Mouse (Mus musculus) forelimb bud, embryonic 11.5 days (tissue): Measurements from ENCODE around the gene St3gal3.

Experiments
- DNase-seq: peaks from one replicate; pipeline ENCODE4 v3.0.0-alpha.2; 2012; ENCODE audit warnings: low read depth, low spot score

St3gal3 gene

GRCm38 (mm10) chr4:118022811-118023210, 111.9 kb downstream of the St3gal3 start:
- no peak for DNase-seq

DNA sequence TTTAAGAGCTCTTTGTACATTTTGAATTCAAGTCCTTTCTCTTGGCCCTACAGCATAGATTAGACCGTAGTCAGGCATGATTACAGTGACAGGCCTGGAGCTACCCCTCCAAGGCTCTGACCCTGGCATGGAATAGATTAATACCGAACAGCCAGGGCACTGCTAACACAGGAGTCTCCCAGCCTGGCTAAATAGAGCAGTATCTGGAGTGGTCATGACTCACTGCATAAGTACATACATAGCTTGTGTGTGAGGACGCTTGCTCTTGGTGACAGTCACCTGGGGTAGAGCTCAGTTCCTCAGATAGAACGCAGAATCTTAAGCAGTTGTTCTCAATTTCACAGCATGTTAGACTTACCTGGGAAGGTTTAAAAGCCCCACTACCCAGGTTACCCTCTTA, 112.3 kb downstream of the St3gal3 start:
- DNase-seq: no peak

DNA sequence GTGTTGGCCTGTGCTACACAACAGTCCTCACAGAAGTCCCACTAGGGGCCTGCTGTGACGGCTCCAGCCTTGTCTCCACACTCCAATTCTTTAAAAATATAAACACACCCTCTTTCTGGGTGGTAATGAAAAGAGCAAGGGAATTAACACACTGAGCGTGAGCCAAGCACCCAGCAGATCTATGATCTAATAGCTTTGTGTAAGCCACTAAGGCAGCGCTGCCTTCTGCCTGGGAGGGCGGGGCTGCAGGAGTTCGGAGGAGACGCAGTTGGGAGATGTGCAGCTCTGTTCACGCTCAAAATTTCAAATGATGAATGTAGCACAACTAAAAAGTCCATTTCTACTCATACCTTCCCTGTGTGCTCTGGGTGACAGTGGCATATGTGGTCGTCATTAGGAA, 115.1 kb downstream of the St3gal3 start:
- DNase-seq: no peak

DNA sequence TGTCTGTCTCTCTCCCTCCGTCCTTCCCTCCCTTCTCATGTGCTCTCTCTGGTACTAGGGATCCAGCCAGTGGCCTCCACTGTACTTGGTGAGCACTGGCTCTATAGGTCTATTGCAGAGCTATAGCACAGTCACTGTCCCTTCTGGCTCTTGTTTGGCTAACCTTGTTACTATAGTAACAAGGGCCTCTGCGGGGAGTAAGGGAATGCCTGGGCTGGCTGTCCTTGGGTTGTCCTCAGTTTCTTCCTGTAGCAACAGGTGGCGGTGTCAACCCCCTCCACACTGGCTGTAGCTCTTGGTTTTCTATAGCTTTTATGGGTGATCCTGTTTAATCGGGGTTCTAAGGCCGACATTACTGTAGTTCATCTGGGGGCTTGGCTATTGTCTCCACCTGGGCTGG, 115.5 kb downstream of the St3gal3 start:
- DNase-seq: no peak

GRCm38 (mm10) chr4:118017021-118017805, 117.5 kb downstream of the St3gal3 start:
- peak; percentile 40 for DNase-seq

DNA sequence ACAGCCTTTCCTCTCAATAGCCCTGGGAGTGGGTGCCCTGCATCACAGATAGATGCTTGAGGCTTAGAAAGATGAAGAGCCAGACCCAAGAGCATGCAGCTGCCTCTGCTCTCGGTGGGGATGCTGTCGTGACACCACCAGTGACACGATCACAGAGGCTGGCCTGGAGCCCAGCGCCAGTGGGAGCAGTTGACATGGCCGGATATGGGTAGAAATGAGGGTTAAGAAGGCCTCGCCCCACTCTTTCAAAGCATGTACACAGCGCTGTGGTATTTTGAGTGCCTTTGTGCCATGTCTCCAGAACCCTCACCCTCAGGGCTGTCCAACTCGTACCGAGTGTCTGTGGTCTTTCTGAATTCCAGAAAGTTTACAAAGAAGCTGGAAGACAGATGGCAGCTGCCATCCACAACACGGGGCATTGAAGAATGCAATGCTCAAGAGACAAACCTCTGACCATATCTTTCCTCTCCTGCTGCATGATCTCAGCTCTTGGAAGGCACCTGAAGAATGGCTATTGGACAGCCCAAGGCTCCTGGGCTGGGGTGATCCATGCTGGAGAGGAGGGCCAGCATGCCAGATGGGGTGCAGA, 118.3 kb downstream of the St3gal3 start:
- DNase-seq: no peak

GRCm38 (mm10) chr4:118015636-118016035, 119.1 kb downstream of the St3gal3 start:
- DNase-seq: no peak

DNA sequence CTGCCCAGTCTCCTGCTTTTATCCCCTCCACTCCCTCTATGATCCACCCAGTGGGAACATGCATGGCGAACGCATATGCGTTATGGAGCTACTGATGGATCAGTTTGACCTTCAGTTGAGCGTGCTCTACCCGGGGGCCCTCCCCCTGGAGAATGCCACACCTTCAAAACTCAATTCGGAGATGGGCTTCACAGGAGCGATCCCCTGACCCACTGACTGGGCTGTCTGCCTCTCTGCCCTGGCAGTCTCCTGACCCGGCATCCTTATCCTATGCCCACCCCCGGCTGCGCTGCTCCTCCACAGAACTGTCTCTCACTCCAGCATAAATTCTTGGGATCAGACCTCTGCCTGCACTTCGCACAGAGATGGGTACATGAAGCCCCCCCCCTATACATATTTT, 119.6 kb downstream of the St3gal3 start:
- no peak for DNase-seq

DNA sequence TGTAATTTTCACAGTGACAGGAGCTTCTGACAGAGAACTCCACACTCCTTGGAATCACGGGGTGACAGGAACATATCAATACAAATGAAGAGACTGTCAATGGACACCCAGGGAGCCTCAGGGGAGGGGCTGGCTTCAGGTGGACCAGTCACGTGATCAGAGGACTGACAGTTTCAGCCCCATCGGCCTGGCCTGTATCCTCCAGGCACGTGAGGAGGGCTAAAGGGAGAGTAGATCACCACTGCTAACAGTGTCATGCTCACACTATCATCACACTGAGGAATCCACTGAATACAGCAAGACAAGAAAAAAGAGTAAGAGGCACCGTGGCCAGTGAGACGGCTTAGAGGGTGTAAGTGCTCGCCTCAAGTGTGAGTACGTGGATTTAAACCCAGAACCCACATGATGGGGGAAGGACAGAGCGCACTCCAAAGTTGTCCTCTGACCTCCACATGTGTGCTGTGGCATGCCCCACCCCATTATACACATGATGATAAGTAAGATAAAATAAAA, 124.0 kb downstream of the St3gal3 start:
- DNase-seq: no peak

- no peak for DNase-seq
These were observed 126.2 kb downstream of the St3gal3 start for GRCm38 (mm10) chr4:118008433-118009033.

DNA sequence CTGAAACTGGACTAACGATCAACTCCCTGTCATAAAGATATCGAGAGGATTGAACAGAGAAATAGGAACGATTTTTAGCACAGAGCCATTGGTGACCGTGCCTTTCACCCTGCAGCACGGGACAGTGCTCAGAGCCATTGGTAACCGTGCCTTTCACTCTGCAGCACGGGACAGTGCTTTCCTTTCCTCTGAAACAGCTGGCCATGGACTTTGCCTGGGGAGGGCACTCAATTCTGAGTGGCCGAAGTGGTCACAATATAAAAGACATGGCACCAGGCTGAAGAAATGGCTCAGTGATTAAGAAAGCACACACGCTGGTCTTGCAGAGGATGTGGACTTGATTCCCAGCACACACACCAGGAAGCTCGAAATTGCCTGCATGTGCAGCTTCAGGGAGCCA, 133.4 kb downstream of the St3gal3 start:
- no peak for DNase-seq

- DNase-seq: peak; percentile 62
These were observed 134.0 kb downstream of the St3gal3 start for GRCm38 (mm10) chr4:118000605-118001208.

- no peak for DNase-seq
These were observed 134.8 kb downstream of the St3gal3 start for GRCm38 (mm10) chr4:117999951-118000350.

- DNase-seq: peak; percentile 48
These were observed 137.1 kb downstream of the St3gal3 start for GRCm38 (mm10) chr4:117997381-117998269.

DNA sequence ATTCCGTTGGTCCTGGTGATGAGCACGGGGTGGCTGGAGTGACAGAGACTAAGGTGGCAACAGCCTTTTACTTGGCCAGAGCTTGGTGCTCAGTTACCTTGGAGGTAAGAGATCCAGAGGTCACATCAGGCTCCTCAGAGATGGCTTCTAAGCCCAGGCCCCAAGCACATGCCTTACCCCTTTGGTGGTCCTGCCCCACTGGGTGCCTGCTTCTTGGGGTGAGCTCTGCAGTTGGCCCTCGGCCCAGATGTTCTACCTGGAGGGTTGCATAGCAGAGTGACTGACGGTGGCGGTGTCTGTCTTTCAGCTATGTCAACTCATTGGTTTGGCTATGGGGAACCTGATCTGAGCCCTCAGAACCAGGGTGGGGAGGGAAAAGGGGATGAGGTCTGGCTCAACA, 138.0 kb downstream of the St3gal3 start:
- no peak for DNase-seq

DNA sequence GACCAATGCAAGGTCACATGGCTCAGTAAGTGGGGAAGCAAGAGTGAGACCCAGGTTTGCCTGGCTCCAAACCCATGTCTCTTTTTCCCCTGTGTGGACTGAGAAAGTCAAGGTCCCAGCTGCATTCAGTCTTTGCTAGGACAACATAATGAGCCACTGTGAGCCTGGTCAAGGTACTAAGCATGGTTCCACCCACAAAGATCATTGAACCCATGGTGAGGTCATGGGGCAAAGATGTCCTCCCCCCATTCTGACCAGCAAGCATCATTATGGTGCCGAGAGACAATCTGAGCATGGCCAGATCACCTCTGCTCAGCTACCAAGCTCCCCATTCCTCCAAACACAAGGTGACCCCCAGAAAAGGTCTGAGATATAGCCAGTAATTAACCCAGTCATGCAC, 139.3 kb downstream of the St3gal3 start:
- DNase-seq: no peak

DNA sequence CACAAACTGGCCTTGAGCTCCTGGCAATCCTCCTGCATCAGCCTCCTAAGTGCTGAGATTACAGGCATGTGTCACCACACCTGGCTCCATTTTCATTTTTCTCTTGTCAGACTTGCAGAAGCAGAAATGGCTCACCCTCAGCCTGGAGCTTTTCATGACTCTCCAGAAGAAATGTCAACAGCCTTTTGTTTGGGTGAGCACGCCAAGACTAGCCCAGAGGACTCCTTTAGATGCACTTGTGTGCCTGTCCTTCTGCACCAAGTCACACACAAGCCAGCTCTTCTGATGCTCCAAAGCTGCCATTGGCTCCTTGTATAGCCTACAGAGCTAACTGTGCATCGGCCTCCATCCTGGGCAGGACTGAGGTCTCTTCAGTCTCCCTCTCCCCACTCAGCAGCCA, 141.3 kb downstream of the St3gal3 start:
- no peak for DNase-seq

GRCm38 (mm10) chr4:117992872-117993271, 141.8 kb downstream of the St3gal3 start:
- no peak for DNase-seq

DNA sequence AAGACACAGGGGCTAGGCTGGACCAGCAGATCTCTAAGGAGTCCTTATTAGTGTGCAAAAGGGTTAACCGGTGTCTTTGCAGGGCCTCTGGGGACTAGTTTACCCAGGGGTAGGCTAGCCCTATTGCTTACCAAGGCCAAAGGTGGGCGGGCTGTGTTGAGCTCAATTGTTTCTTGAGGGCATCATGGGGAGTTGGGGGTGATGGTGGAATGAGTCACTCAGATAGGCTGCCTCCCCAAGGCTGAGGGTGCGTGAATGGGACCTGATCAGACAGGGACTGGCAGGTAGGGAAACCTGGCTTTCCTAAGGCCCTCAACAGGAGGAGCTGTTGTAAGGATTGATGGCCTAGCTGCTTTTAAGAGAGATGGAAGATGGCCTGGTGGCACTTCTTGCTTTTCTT, 142.7 kb downstream of the St3gal3 start:
- DNase-seq: no peak

DNA sequence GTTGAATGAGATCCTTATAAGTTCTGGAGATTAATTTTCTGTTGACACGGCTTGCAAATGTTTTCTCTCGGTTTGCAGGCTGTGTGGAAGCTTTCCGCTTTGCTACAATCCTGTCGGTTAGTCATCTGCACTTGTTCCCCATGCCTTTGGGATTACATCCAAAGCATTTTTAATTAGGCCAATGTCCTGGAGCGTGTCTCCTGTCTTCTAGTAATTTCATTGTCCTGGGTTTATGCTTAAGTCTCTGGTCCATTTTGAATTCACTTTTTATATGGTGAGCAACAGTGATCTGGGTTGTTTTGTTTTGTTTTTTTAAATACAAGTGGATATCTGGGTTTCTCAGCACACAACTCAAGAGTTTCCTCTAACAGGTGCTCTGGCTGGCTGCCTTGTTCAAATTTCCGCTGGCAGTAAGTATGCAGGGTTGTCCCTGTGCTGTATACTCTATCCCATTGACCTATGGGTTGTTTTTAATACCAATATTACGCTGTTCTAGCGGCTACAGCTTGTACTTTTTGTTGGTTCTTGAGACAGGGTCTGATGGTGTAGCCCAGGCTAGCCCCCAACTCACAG, 143.6 kb downstream of the St3gal3 start:
- DNase-seq: no peak

- DNase-seq: no peak
These were observed 144.1 kb downstream of the St3gal3 start for GRCm38 (mm10) chr4:117990571-117990970.
